Comparison of ENCODE assay signal across 21 mouse cellular contexts in the genomic region with DNA sequence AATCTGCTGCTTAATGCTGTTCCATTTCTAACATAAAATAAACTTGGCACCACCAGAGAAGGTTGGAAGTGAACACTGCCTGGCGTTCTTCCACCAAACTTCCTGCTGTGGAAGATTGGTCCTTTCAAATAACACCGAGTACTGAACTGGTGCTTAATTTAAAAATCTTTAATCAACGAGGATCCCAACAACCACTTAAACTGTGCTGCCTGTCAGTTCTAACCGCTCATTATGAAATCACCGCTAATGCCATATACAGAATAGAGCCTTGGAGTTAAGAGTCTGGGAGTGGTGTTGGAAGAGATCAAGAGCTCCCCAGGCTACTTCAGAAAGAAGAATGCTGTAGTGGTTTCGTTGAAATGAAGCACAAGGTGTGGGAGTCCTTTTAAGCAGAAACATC. TPM values are rescaled to one million over a fixed set of nuclear protein-coding genes. Genes with fewer than 3 reads are reported as not detected.
DNase-seq lines count a peak whose midpoint lies in the region; ATAC-seq and TF ChIP-seq lines count a peak whose summit lies in the region.
"Had no signal": no experiment of that assay in that cellular context is flagged by ENCODE, and none has a peak within 500 bp of the region (broad histone marks: within the 10 kb centered on the region; RNA-seq: fewer than 3 reads in every experiment).

No protein-coding gene starts in this region.

- no peaks in the 10 kb centered on the region for H3K27me3 ChIP-seq in lung, embryonic 14.5 days (ENCODE audit: insufficient read depth, low read length)
- no peaks in the 10 kb centered on the region for H3K27me3 ChIP-seq in kidney, embryonic 16.5 days (ENCODE audit: insufficient read depth, low read length)
- H3K27me3 ChIP-seq: CH12.LX; embryonic facial prominence, embryonic 15.5 days; megakaryocyte, embryonic 14.5 days; neural tube, embryonic 12.5 days had no signal

- H3K4me1 ChIP-seq in lung, embryonic 14.5 days (ENCODE audit: insufficient read depth): no peaks in the 10 kb centered on the region
- H3K4me1 ChIP-seq in kidney, embryonic 16.5 days (ENCODE audit: insufficient read depth, low read length): no peaks in the 10 kb centered on the region
- H3K4me1 ChIP-seq: embryonic facial prominence, embryonic 15.5 days; megakaryocyte, embryonic 14.5 days; neural tube, embryonic 12.5 days had no signal

- no peak for TF ChIP-seq CTCF in lung, embryonic 14.5 days (IDR thresholded peaks at IDR 0.05; ENCODE audit: low read depth)

- no peaks in the 10 kb centered on the region for H3K36me3 ChIP-seq in lung, embryonic 14.5 days (ENCODE audit: insufficient read depth)
- H3K36me3 ChIP-seq in kidney, embryonic 16.5 days (ENCODE audit: insufficient read depth, low read length): no peaks in the 10 kb centered on the region
- H3K36me3 ChIP-seq: embryonic facial prominence, embryonic 15.5 days; limb, embryonic 10.5 days; neural tube, embryonic 12.5 days had no signal

- no peaks in the 10 kb centered on the region for H3K9me3 ChIP-seq in lung, embryonic 14.5 days (ENCODE audit: low read depth, low read length)
- H3K9me3 ChIP-seq in kidney, embryonic 16.5 days (ENCODE audit: low read length): no peaks in the 10 kb centered on the region
- H3K9me3 ChIP-seq: embryonic facial prominence, embryonic 15.5 days; limb, embryonic 10.5 days; neural tube, embryonic 12.5 days had no signal

- 34% methylated on average over 6 of the region's 6 CpGs for WGBS in lung, embryonic 14.5 days
- 73% methylated on average over 6 of the region's 6 CpGs for WGBS in kidney, embryonic 16.5 days

- no peak overlapping the region for H3K4me2 ChIP-seq in lung, embryonic 14.5 days
- H3K4me2 ChIP-seq in kidney, embryonic 16.5 days (replicated peaks; ENCODE audit: low read depth, low read length): no peak overlapping the region
- H3K4me2 ChIP-seq: embryonic facial prominence, embryonic 15.5 days; heart, embryonic 11.5 days; neural tube, embryonic 12.5 days had no signal

- no peak overlapping the region for H3K4me3 ChIP-seq in lung, embryonic 14.5 days (ENCODE audit: low read depth, low read length)
- H3K4me3 ChIP-seq in kidney, embryonic 16.5 days (ENCODE audit: low read length): no peak overlapping the region
- H3K4me3 ChIP-seq: embryonic facial prominence, embryonic 15.5 days; layer of hippocampus, adult 2 months; limb, embryonic 10.5 days; megakaryocyte, embryonic 14.5 days; neural tube, embryonic 12.5 days had no signal

- H3K9ac ChIP-seq in lung, embryonic 14.5 days: no peak overlapping the region
- H3K9ac ChIP-seq in kidney, embryonic 16.5 days (replicated peaks; ENCODE audit: low read length): no peak overlapping the region
- H3K9ac ChIP-seq: embryonic facial prominence, embryonic 15.5 days; liver, embryonic 14.5 days; neural tube, embryonic 12.5 days had no signal

- ATAC-seq in lung, embryonic 14.5 days (ENCODE audit: insufficient read depth): peak; percentile 49; the same call in 1 of the 2 replicates
- no peak for ATAC-seq in kidney, embryonic 16.5 days (ENCODE audit: low FRiP score, low TSS enrichment)

- DNase-seq in cerebellum, postnatal 14 days: peak; percentile 18 to 31
- no peak for DNase-seq in cerebellum, adult 9-10 months
- peak; percentile 61 for DNase-seq in lung, embryonic 14.5 days
- no peak for DNase-seq in lung, postnatal 4 days
- DNase-seq in layer of hippocampus, adult 9-10 months (ENCODE audit: low spot score): peak; percentile 9
- DNase-seq in telencephalon, adult 2 months (ENCODE audit: low read depth, low spot score): peak; percentile 28
- no peak for DNase-seq in thymus, postnatal 10 days (ENCODE audit: low spot score in 2 of 2)
- DNase-seq: cerebellum, adult 11 months; gastrocnemius, postnatal 14 days; heart, postnatal 36 days; kidney, adult 9 months; thymus, postnatal 25 days had no signal

- H3K27ac ChIP-seq in lung, embryonic 14.5 days (ENCODE audit: low read depth): no peak overlapping the region
- H3K27ac ChIP-seq in kidney, embryonic 16.5 days (ENCODE audit: low read length): no peak overlapping the region
- H3K27ac ChIP-seq: embryonic facial prominence, embryonic 15.5 days; layer of hippocampus, adult 2 months; limb, embryonic 10.5 days; liver, embryonic 14.5 days; neural tube, embryonic 12.5 days had no signal

RNA-seq across cellular contexts. Expression of gene Ibtk, which starts 28.4 kb away (rescaled TPM):
- polyA plus RNA-seq in lung, embryonic 14.5 days (2014; fragmentation: Nextera tagmentation; extraction: Ambion mirVana): 43.6 and 44.8 TPM in 2 replicates
- polyA plus RNA-seq in kidney, embryonic 16.5 days (2015; fragmentation: Nextera tagmentation; extraction: Ambion mirVana): 28.9 and 30.4 TPM in 2 replicates

Comparison
In these comparisons a context has a peak if more than half of its experiments do, and no peak if none do; other contexts are left out.
1. DNase-seq: peak in cerebellum, postnatal 14 days (2 of 2), lung, embryonic 14.5 days (single experiment), layer of hippocampus, adult 9-10 months (single experiment) and telencephalon, adult 2 months (single experiment); none in cerebellum, adult 9-10 months (single experiment), lung, postnatal 4 days (0 of 2) and thymus, postnatal 10 days (0 of 2).